Mouse (Mus musculus): Measurements from ENCODE around the gene Frmpd2.

- TF ChIP-seq CTCF (IDR thresholded peaks at IDR 0.05): no peak
- no peak for TF ChIP-seq EP300 (IDR thresholded peaks at IDR 0.05)
Measured at GRCm38 (mm10) chr14:33506696-33507095, 35.2 kb downstream of the Frmpd2 start.
